Mouse (Mus musculus): ENCODE measurements around the gene Nop2. TPM values are rescaled to one million over a fixed set of nuclear protein-coding genes. Genes with fewer than 3 reads are reported as not detected.
"Not testable (repeated sequence)": the region's sequence is repeated elsewhere in the genome, so short reads cannot be mapped to it uniquely, and the experiment has no call there.

The Nop2 gene
- polyA plus RNA-seq, 1 experiment from 2014 or later = 32.1 TPM

GRCm38 (mm10) chr6:125154550-125154949 lies 22.8 kb downstream of the Nop2 start:
- no peak for ATAC-seq (ENCODE audit: insufficient read depth)
- Histone ChIP-seq H3K27me3 (no peaks in the 10 kb centered on the region), H3K4me1 (replicated peaks) (peaks cover 57% of the 10 kb centered on the region), H3K27ac (replicated peaks) (no peak overlapping the region), H3K4me3 (replicated peaks) (no peak overlapping the region), H3K9ac (no peak overlapping the region), H3K36me3 (replicated peaks) (peaks cover 34% of the 10 kb centered on the region), H3K4me2 (no peak overlapping the region), H3K9me3 (replicated peaks) (no peaks in the 10 kb centered on the region)

- 50% methylated on average over 8 of the region's 8 CpGs for WGBS (ENCODE audit: insufficient replicate concordance)
- peaks cover 61% of the 10 kb centered on the region for H3K4me1 ChIP-seq (replicated peaks)
- 0 out of 2 replicates have a peak, but pooled peaks have one; percentile 27 for ATAC-seq (ENCODE audit: insufficient read depth)
Observed at GRCm38 (mm10) chr6:125155262-125155661, 23.6 kb downstream of the Nop2 start.

GRCm38 (mm10) chr6:125156491-125156890 lies 24.8 kb downstream of the Nop2 start:
- Histone ChIP-seq H3K27ac (replicated peaks) (no peak overlapping the region), H3K27me3 (no peaks in the 10 kb centered on the region), H3K4me3 (replicated peaks) (no peak overlapping the region), H3K4me2 (no peak overlapping the region), H3K9ac (no peak overlapping the region), H3K36me3 (replicated peaks) (peaks cover 54% of the 10 kb centered on the region), H3K9me3 (replicated peaks) (no peaks in the 10 kb centered on the region), H3K4me1 (replicated peaks) (peaks cover 70% of the 10 kb centered on the region)
- no peak for ATAC-seq (ENCODE audit: insufficient read depth)
- 72% methylated on average over 3 of the region's 3 CpGs for WGBS (ENCODE audit: insufficient replicate concordance)

More at GRCm38 (mm10) chr6:125155262-125155661, 23.6 kb downstream of the Nop2 start:
- Histone ChIP-seq H3K4me3 (replicated peaks) (no peak overlapping the region), H3K27me3 (no peaks in the 10 kb centered on the region), H3K9ac (no peak overlapping the region), H3K9me3 (replicated peaks) (no peaks in the 10 kb centered on the region), H3K36me3 (replicated peaks) (peaks cover 42% of the 10 kb centered on the region), H3K4me2 (no peak overlapping the region), H3K27ac (replicated peaks) (no peak overlapping the region)

GRCm38 (mm10) chr6:125156903-125157614 lies 25.4 kb downstream of the Nop2 start:
- Histone ChIP-seq H3K4me1 (replicated peaks) (peaks cover 67% of the 10 kb centered on the region), H3K4me3 (replicated peaks) (no peak overlapping the region), H3K27ac (replicated peaks) (no peak overlapping the region), H3K27me3 (no peaks in the 10 kb centered on the region), H3K9me3 (replicated peaks) (no peaks in the 10 kb centered on the region), H3K9ac (no peak overlapping the region), H3K4me2 (no peak overlapping the region), H3K36me3 (replicated peaks) (peaks cover 59% of the 10 kb centered on the region)
- no peak for ATAC-seq (ENCODE audit: insufficient read depth)
- 71% methylated on average over 7 of the region's 7 CpGs for WGBS (ENCODE audit: insufficient replicate concordance)

GRCm38 (mm10) chr6:125158944-125159492 lies 27.3 kb downstream of the Nop2 start:
- H3K9me3 ChIP-seq (replicated peaks) = no peaks in the 10 kb centered on the region
- no peak overlapping the region for H3K27ac ChIP-seq (replicated peaks)
- no peak overlapping the region for H3K4me2 ChIP-seq
- H3K27me3 ChIP-seq = no peaks in the 10 kb centered on the region
- no peak overlapping the region for H3K9ac ChIP-seq
- 82% methylated on average over 15 of the region's 15 CpGs for WGBS (ENCODE audit: insufficient replicate concordance)
- H3K4me1 ChIP-seq (replicated peaks) = peaks cover 64% of the 10 kb centered on the region
- peaks cover 66% of the 10 kb centered on the region for H3K36me3 ChIP-seq (replicated peaks)
- no peak overlapping the region for H3K4me3 ChIP-seq (replicated peaks)
- no peak for ATAC-seq (ENCODE audit: insufficient read depth)

- peak overlapping the region; percentile 16 for H3K4me2 ChIP-seq
Observed at GRCm38 (mm10) chr6:125159773-125160557, 28.3 kb downstream of the Nop2 start.

GRCm38 (mm10) chr6:125160558-125160853 lies 28.8 kb downstream of the Nop2 start:
- H3K4me2 ChIP-seq = peak overlapping the region; percentile 16
- H3K27me3 ChIP-seq = no peaks in the 10 kb centered on the region
- H3K4me1 ChIP-seq (replicated peaks) = peaks cover 70% of the 10 kb centered on the region
- H3K4me3 ChIP-seq (replicated peaks) = no peak overlapping the region
- H3K9me3 ChIP-seq (replicated peaks) = no peaks in the 10 kb centered on the region
- H3K27ac ChIP-seq (replicated peaks) = peak overlapping the region; percentile 48; the same call in 1 of the 2 replicates
- peaks cover 65% of the 10 kb centered on the region for H3K36me3 ChIP-seq (replicated peaks)
- 50% methylated on average over 10 of the region's 10 CpGs for WGBS (ENCODE audit: insufficient replicate concordance)
- H3K9ac ChIP-seq = peak overlapping the region; percentile 15; the same call in 1 of the 2 replicates
- no peak for ATAC-seq (ENCODE audit: insufficient read depth)

More at GRCm38 (mm10) chr6:125159773-125160557, 28.3 kb downstream of the Nop2 start:
- WGBS (ENCODE audit: insufficient replicate concordance) = 56% methylated on average over 7 of the region's 7 CpGs
- Histone ChIP-seq H3K27me3 (no peaks in the 10 kb centered on the region), H3K9me3 (replicated peaks) (no peaks in the 10 kb centered on the region), H3K36me3 (replicated peaks) (peaks cover 69% of the 10 kb centered on the region), H3K9ac (peak overlapping the region; percentile 15; the same call in 1 of the 2 replicates), H3K4me1 (replicated peaks) (peaks cover 70% of the 10 kb centered on the region), H3K4me3 (replicated peaks) (no peak overlapping the region), H3K27ac (replicated peaks) (peak overlapping the region; percentile 48; the same call in 1 of the 2 replicates)
- ATAC-seq (ENCODE audit: insufficient read depth) = no peak

GRCm38 (mm10) chr6:125160854-125161760 lies 29.4 kb downstream of the Nop2 start:
- no peak for ATAC-seq (ENCODE audit: insufficient read depth)
- no peak overlapping the region for H3K9ac ChIP-seq
- WGBS (ENCODE audit: insufficient replicate concordance) = 21% methylated on average over 22 of the region's 22 CpGs

GRCm38 (mm10) chr6:125161971-125162370 lies 30.3 kb downstream of the Nop2 start:
- H3K4me3 ChIP-seq (replicated peaks); H3K9me3 ChIP-seq (replicated peaks); ATAC-seq (ENCODE audit: insufficient read depth); H3K4me2 ChIP-seq; H3K9ac ChIP-seq; H3K27ac ChIP-seq (replicated peaks); H3K27me3 ChIP-seq: not testable (repeated sequence)
- peaks cover 64% of the 10 kb centered on the region for H3K36me3 ChIP-seq (replicated peaks)
- peaks cover 72% of the 10 kb centered on the region for H3K4me1 ChIP-seq (replicated peaks)
- WGBS (ENCODE audit: insufficient replicate concordance) = 18% methylated on average over 4 of the region's 5 CpGs

More at GRCm38 (mm10) chr6:125160854-125161760, 29.4 kb downstream of the Nop2 start:
- H3K4me3 ChIP-seq (replicated peaks) = no peak overlapping the region
- peak overlapping the region; percentile 48 for H3K27ac ChIP-seq (replicated peaks)
- H3K36me3 ChIP-seq (replicated peaks) = peaks cover 62% of the 10 kb centered on the region
- H3K4me2 ChIP-seq = peak overlapping the region; percentile 16
- peaks cover 72% of the 10 kb centered on the region for H3K4me1 ChIP-seq (replicated peaks)
- H3K27me3 ChIP-seq = no peaks in the 10 kb centered on the region
- no peaks in the 10 kb centered on the region for H3K9me3 ChIP-seq (replicated peaks)

- not testable (repeated sequence) for H3K27ac ChIP-seq (replicated peaks); H3K9ac ChIP-seq; H3K4me3 ChIP-seq (replicated peaks); H3K27me3 ChIP-seq; H3K9me3 ChIP-seq (replicated peaks); ATAC-seq (ENCODE audit: insufficient read depth)
- WGBS (ENCODE audit: insufficient replicate concordance) = 68% methylated on average over 14 of the region's 16 CpGs
- Histone ChIP-seq H3K36me3 (replicated peaks) (peaks cover 67% of the 10 kb centered on the region), H3K4me1 (replicated peaks) (peaks cover 73% of the 10 kb centered on the region), H3K4me2 (peak overlapping the region; percentile 15; the same call in 1 of the 2 replicates)
Observed at GRCm38 (mm10) chr6:125162615-125163305, 31.1 kb downstream of the Nop2 start.

Measured in liver, embryonic 15.5 days (tissue).